Mouse (Mus musculus) kidney, adult 2 months (tissue): Measurements from ENCODE around the gene Slc22a4. TPM values are rescaled to one million over a fixed set of nuclear protein-coding genes. Genes with fewer than 3 reads are reported as not detected.
A peak's percentile ranks its signal among the peaks of the same experiment; 100 is the strongest.

Experiments
- DNase-seq: peaks from one replicate; pipeline ENCODE4 v3.0.0; 2021
- H3K27ac ChIP-seq: fragments of 200-500 bp; 2 replicates; pipeline ENCODE4 v1.5.1; 2012; ENCODE audit warnings: low read depth, low read length, control low read depth, inconsistent platforms; ENCODE audit not compliant: insufficient read depth
- H3K27me3 ChIP-seq: fragments of 200-500 bp; replicated peaks from 2 replicates; pipeline ENCODE4 v1.6.1; 2012; ENCODE audit warnings: mild to moderate bottlenecking, moderate library complexity, low read length, inconsistent platforms; ENCODE audit not compliant: control insufficient read depth, insufficient read depth
- H3K36me3 ChIP-seq: fragments of 200-500 bp; 2 replicates; pipeline ENCODE4 v1.6.1; 2012; ENCODE audit warnings: mild to moderate bottlenecking, moderate library complexity, low read length, inconsistent platforms; ENCODE audit not compliant: control insufficient read depth, insufficient read depth
- H3K4me1 ChIP-seq: fragments of 200-500 bp; 2 replicates; pipeline ENCODE4 v1.6.1; 2011; ENCODE audit warnings: low read length; ENCODE audit not compliant: control insufficient read depth, insufficient read depth
- H3K4me3 ChIP-seq: fragments of 200-500 bp; 2 replicates; pipeline ENCODE4 v1.5.1; 2011; ENCODE audit warnings: mild to moderate bottlenecking, low read depth, low read length, control low read depth; ENCODE audit not compliant: insufficient read depth
- CTCF ChIP-seq: fragments of 200-500 bp; conservative IDR thresholded peaks from 2 replicates; pipeline ENCODE4 v1.5.1; 2011; ENCODE audit warnings: low read depth, mild to moderate bottlenecking, control low read depth, low read length, moderate library complexity, mixed read lengths; ENCODE audit not compliant: insufficient read depth, insufficient read length
- POLR2A ChIP-seq: fragments of 200-500 bp; IDR thresholded peaks from one replicate; pipeline ENCODE4 v1.6.1; 2011; ENCODE audit warnings: low read depth, low read length, control low read depth
- WGBS: fragments of 180-500 bp; shearing (Covaris S2); methylation state at CpG from one replicate; pipeline ENCODE4 v1.1.7; 2018; 5-methylcytosine and 5-hydroxymethylcytosine counted together
- polyA plus RNA-seq: library from polyadenylated mRNA; depleted of rRNA; stranded (reverse); fragments of >200 nt; gene quantifications from 2 replicates; pipeline ENCODE4 v1.2.3, GENCODE M21; 2012

The Slc22a4 gene
- polyA plus RNA-seq, 1 experiment: 46.7 TPM

- TF ChIP-seq CTCF: no peak
- TF ChIP-seq POLR2A: no peak
- H3K27ac ChIP-seq: peak overlapping the region; percentile 10; the same call in 1 of the 2 replicates
- H3K36me3 ChIP-seq: no peaks in the 10 kb centered on the region
- no peak overlapping the region for H3K4me3 ChIP-seq
- peak; percentile 54 for DNase-seq
- no peaks in the 10 kb centered on the region for H3K27me3 ChIP-seq
- 52% methylated on average over 9 of the region's 9 CpGs for WGBS
- 0 out of 2 replicates have a peak, but pooled peaks cover 4% of the 10 kb centered on the region for H3K4me1 ChIP-seq
Measured at GRCm38 (mm10) chr11:54062753-54063471, 35.0 kb upstream of the Slc22a4 start.

DNA sequence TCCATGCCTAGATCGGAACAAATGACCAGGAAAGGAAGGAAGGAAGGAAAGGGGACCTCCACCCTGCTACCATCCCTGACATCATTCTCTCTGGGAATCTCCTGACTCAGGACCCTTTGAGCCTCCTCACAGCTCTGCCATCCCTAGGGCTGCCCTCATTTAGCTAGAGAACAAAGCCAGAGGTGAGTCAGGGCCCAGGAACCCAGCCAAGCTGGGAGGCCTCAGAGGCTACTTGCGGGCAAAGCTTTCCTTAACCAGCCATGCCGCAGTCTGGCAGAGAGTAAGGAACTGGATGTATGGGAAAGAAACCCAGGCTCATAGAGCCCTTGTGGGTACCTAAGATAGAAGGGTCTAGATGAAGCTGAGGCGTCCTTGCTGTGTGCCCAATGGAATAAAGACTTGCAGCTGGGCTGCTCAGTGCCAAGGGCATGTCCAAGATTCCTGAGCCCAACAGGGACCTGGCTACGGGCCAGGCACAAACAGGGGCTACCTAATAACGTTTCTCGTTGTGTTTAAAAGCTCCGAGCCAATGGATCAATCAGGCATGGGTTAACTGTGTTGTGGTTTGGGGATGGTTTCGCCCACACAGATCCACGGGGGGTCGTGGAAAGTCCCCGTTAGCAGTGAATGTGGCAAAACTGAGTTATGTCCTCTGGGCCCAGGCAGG lies 34.3 kb upstream of the Slc22a4 start:
- 46% methylated on average over 12 of the region's 12 CpGs for WGBS
- Histone ChIP-seq H3K36me3 (no peaks in the 10 kb centered on the region), H3K27me3 (no peaks in the 10 kb centered on the region), H3K4me1 (0 out of 2 replicates have a peak, but pooled peaks cover 4% of the 10 kb centered on the region), H3K4me3 (no peak overlapping the region), H3K27ac (peak overlapping the region; percentile 10; the same call in 1 of the 2 replicates)
- TF ChIP-seq POLR2A: no peak
- TF ChIP-seq CTCF: no peak
- DNase-seq: peak; percentile 56

DNA sequence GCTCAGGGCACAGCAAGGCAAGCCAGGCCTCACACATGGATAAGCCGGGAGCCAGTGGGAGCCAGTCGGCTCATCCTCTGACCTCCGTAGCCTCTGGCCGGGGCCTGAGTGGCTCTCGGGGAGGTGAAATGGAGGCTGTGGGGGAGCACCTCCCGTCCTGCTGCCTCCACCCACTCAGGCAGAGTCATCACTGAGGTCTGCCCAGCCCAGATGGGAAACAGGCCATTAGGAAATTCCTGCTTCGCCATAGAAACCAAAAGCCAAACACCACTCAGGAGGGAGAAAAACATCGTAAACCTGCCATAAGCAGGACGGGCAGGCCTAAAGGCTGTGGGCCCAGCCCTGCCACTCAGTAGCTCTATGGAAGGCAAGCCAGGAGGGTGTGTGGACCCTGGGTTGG lies 32.4 kb upstream of the Slc22a4 start:
- TF ChIP-seq POLR2A: no peak
- no peak for TF ChIP-seq CTCF

GRCm38 (mm10) chr11:54059526-54059925 lies 31.6 kb upstream of the Slc22a4 start:
- H3K4me1 ChIP-seq: 0 out of 2 replicates have a peak, but pooled peaks cover 4% of the 10 kb centered on the region
- DNase-seq: no peak
- TF ChIP-seq CTCF (no peak), POLR2A (no peak)
- no peak overlapping the region for H3K27ac ChIP-seq
- no peaks in the 10 kb centered on the region for H3K36me3 ChIP-seq
- WGBS: 100% methylated on average over 1 of the region's 1 CpGs
- H3K4me3 ChIP-seq: no peak overlapping the region
- no peaks in the 10 kb centered on the region for H3K27me3 ChIP-seq

More for the DNA sequence above, 32.4 kb upstream of the Slc22a4 start:
- H3K36me3 ChIP-seq: no peaks in the 10 kb centered on the region
- WGBS: 39% methylated on average over 9 of the region's 9 CpGs
- no peaks in the 10 kb centered on the region for H3K27me3 ChIP-seq
- 0 out of 2 replicates have a peak, but pooled peaks cover 4% of the 10 kb centered on the region for H3K4me1 ChIP-seq
- H3K27ac ChIP-seq: peak overlapping the region; percentile 25; the same call in 1 of the 2 replicates
- DNase-seq: peak; percentile 71
- no peak overlapping the region for H3K4me3 ChIP-seq

- Histone ChIP-seq H3K27ac (no peak overlapping the region), H3K4me1 (peaks cover 4% of the 10 kb centered on the region; the same call in 1 of the 2 replicates), H3K36me3 (no peaks in the 10 kb centered on the region), H3K4me3 (no peak overlapping the region), H3K27me3 (no peaks in the 10 kb centered on the region)
- DNase-seq: no peak
- WGBS: 74% methylated on average over 6 of the region's 6 CpGs
- TF ChIP-seq POLR2A: no peak
- TF ChIP-seq CTCF: no peak
Measured at GRCm38 (mm10) chr11:54058643-54059042, 30.8 kb upstream of the Slc22a4 start.

GRCm38 (mm10) chr11:54058056-54058617 lies 30.2 kb upstream of the Slc22a4 start:
- no peaks in the 10 kb centered on the region for H3K36me3 ChIP-seq
- H3K4me1 ChIP-seq: peaks cover 1% of the 10 kb centered on the region; the same call in 1 of the 2 replicates
- no peaks in the 10 kb centered on the region for H3K27me3 ChIP-seq
- no peak overlapping the region for H3K4me3 ChIP-seq
- DNase-seq: no peak
- TF ChIP-seq POLR2A (no peak), CTCF (no peak)
- 83% methylated on average over 10 of the region's 10 CpGs for WGBS
- H3K27ac ChIP-seq: no peak overlapping the region

- no peaks in the 10 kb centered on the region for H3K27me3 ChIP-seq
- 74% methylated on average over 2 of the region's 2 CpGs for WGBS
- no peak for DNase-seq
Measured at GRCm38 (mm10) chr11:54057428-54057827, 29.5 kb upstream of the Slc22a4 start.

More at GRCm38 (mm10) chr11:54057428-54057827, 29.5 kb upstream of the Slc22a4 start:
- H3K27ac ChIP-seq: no peak overlapping the region
- H3K4me3 ChIP-seq: no peak overlapping the region
- H3K4me1 ChIP-seq: no peaks in the 10 kb centered on the region; the same call in 1 of the 2 replicates
- no peaks in the 10 kb centered on the region for H3K36me3 ChIP-seq
- no peak for TF ChIP-seq POLR2A
- no peak for TF ChIP-seq CTCF
